ENCODE assay signal across 16 mouse cellular contexts in the genomic region with DNA sequence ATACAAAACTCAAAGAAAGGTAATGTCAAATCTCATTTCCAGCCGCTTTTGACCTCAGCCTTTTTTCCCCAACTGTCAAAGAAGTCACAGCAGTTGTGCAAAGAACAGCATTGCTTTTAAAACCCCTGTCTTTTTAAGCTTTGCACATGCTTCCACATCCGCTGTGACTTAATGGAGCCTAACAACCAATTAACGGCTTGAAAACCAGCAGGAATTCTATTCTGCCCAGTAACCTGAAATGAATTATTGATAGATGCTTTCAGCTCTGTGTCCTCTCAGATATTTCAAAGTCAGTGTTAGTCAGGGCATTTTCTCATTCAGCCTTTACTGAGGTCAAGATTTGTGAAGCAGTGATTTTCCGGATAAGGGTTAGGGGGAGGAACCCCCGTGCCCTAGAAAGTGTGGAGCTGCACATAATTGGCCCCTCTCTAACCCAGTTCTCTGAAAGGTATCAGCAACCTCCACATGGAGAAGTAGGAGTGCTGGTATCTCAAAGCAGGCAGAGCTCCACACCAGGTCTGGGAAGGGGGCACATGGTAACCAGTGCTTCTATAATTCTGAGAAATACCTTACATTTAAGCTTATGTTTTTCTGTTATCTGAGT.
DNase-seq lines count a peak whose midpoint lies in the region; ATAC-seq lines count a peak whose summit lies in the region.
"Had no signal": no experiment of that assay in that cellular context is flagged by ENCODE, and none has a peak within 500 bp of the region (broad histone marks: within the 10 kb centered on the region; RNA-seq: fewer than 3 reads in every experiment).

No protein-coding gene starts in this region.

- no peak for ATAC-seq in hindbrain, embryonic 13.5 days (ENCODE audit: low FRiP score)
- no peak; the same call in 1 of the 2 replicates for ATAC-seq in hindbrain, embryonic 16.5 days
- 0 out of 2 replicates have a peak, but pooled peaks have one; percentile 38 for ATAC-seq in neural tube, embryonic 11.5 days (ENCODE audit: insufficient read depth, low FRiP score, low TSS enrichment)
- ATAC-seq in neural tube, embryonic 15.5 days (ENCODE audit: low FRiP score): no peak
- peak; percentile 69; the same call in 1 of the 2 replicates for ATAC-seq in midbrain, embryonic 14.5 days (ENCODE audit: low FRiP score, low TSS enrichment)

- no peak for DNase-seq in neural tube, embryonic 11.5 days (ENCODE audit: low spot score)
- DNase-seq in midbrain, embryonic 14.5 days: peak; percentile 71
- no peak for DNase-seq in layer of hippocampus, adult 9-10 months (ENCODE audit: low spot score)
- no peak for DNase-seq in heart, adult 8-10 months (ENCODE audit: low spot score)
- DNase-seq: adrenal gland, adult 8-10 months; cerebellum, adult 9-11 months; embryo, embryonic 11 days; kidney, postnatal 25 days; lung, adult 2 months; lung, postnatal 4 days had no signal

- no peak overlapping the region for H3K4me2 ChIP-seq in hindbrain, embryonic 13.5 days
- no peak overlapping the region for H3K4me2 ChIP-seq in hindbrain, embryonic 16.5 days (ENCODE audit: low read length)
- H3K4me2 ChIP-seq in neural tube, embryonic 11.5 days (ENCODE audit: low read depth): no peak overlapping the region
- no peak overlapping the region for H3K4me2 ChIP-seq in neural tube, embryonic 15.5 days
- H3K4me2 ChIP-seq in midbrain, embryonic 14.5 days (ENCODE audit: low read length): no peak overlapping the region
- H3K4me2 ChIP-seq: heart, embryonic 12.5 days had no signal

- no peaks in the 10 kb centered on the region for H3K9me3 ChIP-seq in hindbrain, embryonic 13.5 days
- H3K9me3 ChIP-seq in hindbrain, embryonic 16.5 days (ENCODE audit: control insufficient read depth, low read length): no peaks in the 10 kb centered on the region
- no peaks in the 10 kb centered on the region for H3K9me3 ChIP-seq in neural tube, embryonic 11.5 days (ENCODE audit: control insufficient read depth, low read length)
- no peaks in the 10 kb centered on the region for H3K9me3 ChIP-seq in neural tube, embryonic 15.5 days (replicated peaks)
- H3K9me3 ChIP-seq in midbrain, embryonic 14.5 days (ENCODE audit: control insufficient read depth, low read length): no peaks in the 10 kb centered on the region
- H3K9me3 ChIP-seq: G1E had no signal

- H3K36me3 ChIP-seq in hindbrain, embryonic 13.5 days: no peaks in the 10 kb centered on the region
- no peaks in the 10 kb centered on the region for H3K36me3 ChIP-seq in hindbrain, embryonic 16.5 days (ENCODE audit: control insufficient read depth, insufficient read depth, low read length)
- H3K36me3 ChIP-seq in neural tube, embryonic 11.5 days (ENCODE audit: control insufficient read depth, insufficient read depth, low read length): no peaks in the 10 kb centered on the region
- H3K36me3 ChIP-seq in neural tube, embryonic 15.5 days: no peaks in the 10 kb centered on the region
- no peaks in the 10 kb centered on the region for H3K36me3 ChIP-seq in midbrain, embryonic 14.5 days (ENCODE audit: control insufficient read depth, insufficient read depth, low read length)
- H3K36me3 ChIP-seq: G1E; heart, embryonic 12.5 days had no signal

- H3K4me3 ChIP-seq in hindbrain, embryonic 13.5 days: no peak overlapping the region
- no peak overlapping the region for H3K4me3 ChIP-seq in hindbrain, embryonic 16.5 days (ENCODE audit: low read length)
- H3K4me3 ChIP-seq in neural tube, embryonic 11.5 days (ENCODE audit: low read depth, low read length): no peak overlapping the region
- no peak overlapping the region for H3K4me3 ChIP-seq in neural tube, embryonic 15.5 days (replicated peaks)
- no peak overlapping the region for H3K4me3 ChIP-seq in midbrain, embryonic 14.5 days (replicated peaks; ENCODE audit: low read depth, low read length)
- H3K4me3 ChIP-seq: erythroblast, embryonic 14.5 days; heart, embryonic 12.5 days had no signal

- WGBS in hindbrain, embryonic 13.5 days: 33% methylated on average over 5 of the region's 5 CpGs
- 30% methylated on average over 5 of the region's 5 CpGs for WGBS in hindbrain, embryonic 16.5 days
- WGBS in neural tube, embryonic 11.5 days: 37% methylated on average over 5 of the region's 5 CpGs
- 17% methylated on average over 5 of the region's 5 CpGs for WGBS in neural tube, embryonic 15.5 days
- WGBS in midbrain, embryonic 14.5 days: 23% methylated on average over 5 of the region's 5 CpGs

- H3K9ac ChIP-seq in hindbrain, embryonic 13.5 days: no peak overlapping the region
- no peak overlapping the region for H3K9ac ChIP-seq in hindbrain, embryonic 16.5 days (ENCODE audit: low read depth, low read length)
- no peak overlapping the region for H3K9ac ChIP-seq in neural tube, embryonic 11.5 days (ENCODE audit: low read length)
- H3K9ac ChIP-seq in neural tube, embryonic 15.5 days (replicated peaks): no peak overlapping the region
- no peak overlapping the region for H3K9ac ChIP-seq in midbrain, embryonic 14.5 days (replicated peaks; ENCODE audit: low read length)
- H3K9ac ChIP-seq: heart, embryonic 12.5 days had no signal

- H3K27ac ChIP-seq in hindbrain, embryonic 13.5 days: 0 out of 2 replicates have a peak overlapping the region, but pooled peaks have one; percentile 30
- H3K27ac ChIP-seq in hindbrain, embryonic 16.5 days (ENCODE audit: low read depth, low read length): no peak overlapping the region
- no peak overlapping the region for H3K27ac ChIP-seq in neural tube, embryonic 11.5 days (ENCODE audit: low read depth, low read length)
- H3K27ac ChIP-seq in neural tube, embryonic 15.5 days (replicated peaks): no peak overlapping the region
- 0 out of 2 replicates have a peak overlapping the region, but pooled peaks have one; percentile 3 for H3K27ac ChIP-seq in midbrain, embryonic 14.5 days (replicated peaks; ENCODE audit: low read depth, low read length)

- H3K4me1 ChIP-seq in hindbrain, embryonic 13.5 days (replicated peaks): peaks cover 7% of the 10 kb centered on the region
- no peaks in the 10 kb centered on the region; the same call in 1 of the 2 replicates for H3K4me1 ChIP-seq in hindbrain, embryonic 16.5 days (ENCODE audit: control insufficient read depth, insufficient read depth, low read depth, low read length)
- H3K4me1 ChIP-seq in neural tube, embryonic 11.5 days (ENCODE audit: control insufficient read depth, insufficient read depth, low read length): no peaks in the 10 kb centered on the region
- peaks cover 8% of the 10 kb centered on the region; the same call in 1 of the 2 replicates for H3K4me1 ChIP-seq in neural tube, embryonic 15.5 days
- H3K4me1 ChIP-seq in midbrain, embryonic 14.5 days (ENCODE audit: control insufficient read depth, insufficient read depth, low read length): no peaks in the 10 kb centered on the region; the same call in 1 of the 2 replicates
- H3K4me1 ChIP-seq: heart, embryonic 12.5 days had no signal

- H3K27me3 ChIP-seq in hindbrain, embryonic 13.5 days: no peaks in the 10 kb centered on the region
- H3K27me3 ChIP-seq in hindbrain, embryonic 16.5 days (replicated peaks; ENCODE audit: control insufficient read depth, insufficient read depth, low read length): no peaks in the 10 kb centered on the region
- no peaks in the 10 kb centered on the region for H3K27me3 ChIP-seq in neural tube, embryonic 11.5 days (ENCODE audit: control insufficient read depth, insufficient read depth, low read length)
- no peaks in the 10 kb centered on the region for H3K27me3 ChIP-seq in neural tube, embryonic 15.5 days (replicated peaks)
- no peaks in the 10 kb centered on the region for H3K27me3 ChIP-seq in midbrain, embryonic 14.5 days (ENCODE audit: control insufficient read depth, insufficient read depth, low read length)
- H3K27me3 ChIP-seq: heart, embryonic 12.5 days had no signal

Comparison
In these comparisons a context has a peak if more than half of its experiments do, and no peak if none do; other contexts are left out.
1. ATAC-seq: peak in neural tube, embryonic 11.5 days (single experiment) and midbrain, embryonic 14.5 days (single experiment); none in hindbrain, embryonic 13.5 days (single experiment), hindbrain, embryonic 16.5 days (single experiment) and neural tube, embryonic 15.5 days (single experiment).
2. H3K27ac ChIP-seq: peak in hindbrain, embryonic 13.5 days (single experiment) and midbrain, embryonic 14.5 days (single experiment); none in hindbrain, embryonic 16.5 days (single experiment), neural tube, embryonic 11.5 days (single experiment) and neural tube, embryonic 15.5 days (single experiment).